Mouse (Mus musculus) small intestine, adult 2 months (tissue): Measurements from ENCODE around the gene Gtsf1l.

ENCODE experiments used
- CTCF ChIP-seq: fragments of 200-500 bp; IDR thresholded peaks from 2 replicates; pipeline ENCODE4 v1.5.1; 2012; ENCODE audit warnings: low read depth, mild to moderate bottlenecking, control low read depth, inconsistent platforms, low read length, moderate library complexity, mixed read lengths; ENCODE audit not compliant: insufficient replicate concordance, insufficient read length; ENCODE audit errors: extremely low read depth
- POLR2A ChIP-seq: fragments of 200-500 bp; IDR thresholded peaks from 2 replicates; pipeline ENCODE4 v1.6.1; 2012; ENCODE audit warnings: low read depth, mild to moderate bottlenecking, control low read depth, inconsistent platforms, low read length, moderate library complexity

GRCm38 (mm10) chr2:163052101-163052500 is 35.6 kb downstream of the Gtsf1l start:
- no peak for TF ChIP-seq CTCF
- no peak for TF ChIP-seq POLR2A
